In genomic region chr4:139256708-139257107, GRCm38 (mm10) we compare ENCODE assay signal across 25 mouse cellular contexts. TPM values are rescaled to one million over a fixed set of nuclear protein-coding genes. Genes with fewer than 3 reads are reported as not detected.
DNase-seq lines count a peak whose midpoint lies in the region; ATAC-seq and TF ChIP-seq lines count a peak whose summit lies in the region.
"Had no signal": no experiment of that assay in that cellular context is flagged by ENCODE, and none has a peak within 500 bp of the region (broad histone marks: within the 10 kb centered on the region; RNA-seq: fewer than 3 reads in every experiment).

No protein-coding gene starts in this region.

- no peak for TF ChIP-seq POLR2A in cerebellum, adult 2 months (IDR thresholded peaks at IDR 0.05; ENCODE audit: borderline replicate concordance, insufficient read depth, low read length)

- H3K4me2 ChIP-seq in lung, embryonic 15.5 days = peak overlapping the region; percentile 4; the same call in 1 of the 2 replicates
- no peak overlapping the region for H3K4me2 ChIP-seq in neural tube, embryonic 15.5 days
- H3K4me2 ChIP-seq: forebrain, embryonic 12.5 days; hindbrain, embryonic 15.5 days; liver, embryonic 15.5 days; midbrain, embryonic 12.5 days; stomach, embryonic 15.5 days had no signal

- 82% methylated on average over 8 of the region's 8 CpGs for WGBS in limb, embryonic 10.5 days
- 59% methylated on average over 8 of the region's 8 CpGs for WGBS in lung, embryonic 15.5 days
- WGBS in cerebellum, adult 2 months = 90% methylated on average over 8 of the region's 8 CpGs
- WGBS in neural tube, embryonic 15.5 days = 94% methylated on average over 8 of the region's 8 CpGs

- H3K36me3 ChIP-seq in limb, embryonic 10.5 days = peaks cover 63% of the 10 kb centered on the region
- H3K36me3 ChIP-seq in lung, embryonic 15.5 days = peaks cover 29% of the 10 kb centered on the region
- peaks cover 29% of the 10 kb centered on the region for H3K36me3 ChIP-seq in neural tube, embryonic 15.5 days

- H3K27me3 ChIP-seq in limb, embryonic 10.5 days (ENCODE audit: low read depth, poor library complexity, severe bottlenecking) = no peaks in the 10 kb centered on the region
- H3K27me3 ChIP-seq in lung, embryonic 15.5 days = no peaks in the 10 kb centered on the region
- H3K27me3 ChIP-seq in cerebellum, adult 2 months (ENCODE audit: control insufficient read depth, insufficient read depth, low read length) = no peaks in the 10 kb centered on the region
- no peaks in the 10 kb centered on the region for H3K27me3 ChIP-seq in neural tube, embryonic 15.5 days (replicated peaks)
- H3K27me3 ChIP-seq: forebrain, embryonic 12.5 days; hindbrain, embryonic 15.5 days; liver, embryonic 15.5 days; midbrain, embryonic 12.5 days; stomach, embryonic 15.5 days had no signal

- ATAC-seq in lung, embryonic 15.5 days (ENCODE audit: borderline replicate concordance, extremely low read depth, low FRiP score, low TSS enrichment) = peak; percentile 49; the same call in 1 of the 2 replicates
- ATAC-seq in neural tube, embryonic 15.5 days (ENCODE audit: low FRiP score) = no peak
- ATAC-seq: activated CD4-positive, CD25-positive, alpha-beta regulatory T cell, adult 4 months had no signal

- no peaks in the 10 kb centered on the region for H3K9me3 ChIP-seq in limb, embryonic 10.5 days (replicated peaks)
- H3K9me3 ChIP-seq in lung, embryonic 15.5 days = no peaks in the 10 kb centered on the region
- H3K9me3 ChIP-seq in neural tube, embryonic 15.5 days (replicated peaks) = no peaks in the 10 kb centered on the region
- H3K9me3 ChIP-seq: forebrain, embryonic 12.5 days; heart, embryonic 10.5 days; hindbrain, embryonic 15.5 days; liver, embryonic 15.5 days; midbrain, embryonic 12.5 days; stomach, embryonic 15.5 days had no signal

- TF ChIP-seq CTCF in gastrocnemius, adult 2 months (IDR thresholded peaks at IDR 0.05) = no peak
- TF ChIP-seq CTCF in cerebellum, adult 2 months (IDR thresholded peaks at IDR 0.05; ENCODE audit: borderline replicate concordance, insufficient read depth, low read depth, low read length) = no peak

- H3K27ac ChIP-seq in gastrocnemius, adult 2 months = peak overlapping the region; percentile 90
- H3K27ac ChIP-seq in limb, embryonic 10.5 days = peak overlapping the region; percentile 90; the same call in 1 of the 2 replicates
- H3K27ac ChIP-seq in lung, embryonic 15.5 days = peak overlapping the region; percentile 90
- H3K27ac ChIP-seq in cerebellum, adult 2 months (ENCODE audit: insufficient read depth, low read length) = no peak overlapping the region
- H3K27ac ChIP-seq in neural tube, embryonic 15.5 days (replicated peaks) = no peak overlapping the region
- H3K27ac ChIP-seq: forebrain, embryonic 12.5 days; heart, embryonic 10.5 days; hindbrain, embryonic 15.5 days; liver, embryonic 15.5 days; midbrain, embryonic 12.5 days; stomach, embryonic 15.5 days had no signal

- no peak overlapping the region for H3K4me3 ChIP-seq in gastrocnemius, adult 2 months
- no peak overlapping the region for H3K4me3 ChIP-seq in limb, embryonic 10.5 days
- no peak overlapping the region for H3K4me3 ChIP-seq in lung, embryonic 15.5 days
- H3K4me3 ChIP-seq in cerebellum, adult 2 months (replicated peaks; ENCODE audit: insufficient read depth, low read depth, low read length) = no peak overlapping the region
- no peak overlapping the region for H3K4me3 ChIP-seq in neural tube, embryonic 15.5 days (replicated peaks)
- H3K4me3 ChIP-seq: erythroblast, embryonic 14.5 days; forebrain, embryonic 12.5 days; heart, embryonic 10.5 days; hindbrain, embryonic 15.5 days; liver, embryonic 15.5 days; midbrain, embryonic 12.5 days; stomach, embryonic 15.5 days had no signal

- DNase-seq in gastrocnemius, adult 2 months = no peak
- DNase-seq in gastrocnemius, adult 8-10 months (ENCODE audit: low spot score in 2 of 2) = no peak
- DNase-seq in limb, embryonic 10.5 days (ENCODE audit: low spot score) = no peak
- no peak for DNase-seq in cerebellum, adult 2 months
- DNase-seq in left cerebral cortex, adult 11 months (ENCODE audit: low spot score) = no peak
- DNase-seq: adrenal gland, adult 8-10 months; cerebellum, adult 18-20 months; cerebellum, postnatal 36 days; embryo, embryonic 11 days; heart, postnatal 4 days; kidney, adult 8-10 months; kidney, postnatal 10 days; liver; retina, postnatal 1 day; thymus, postnatal 25 days had no signal

- H3K4me1 ChIP-seq in limb, embryonic 10.5 days = peaks cover 88% of the 10 kb centered on the region
- H3K4me1 ChIP-seq in lung, embryonic 15.5 days = peaks cover 49% of the 10 kb centered on the region
- peaks cover 15% of the 10 kb centered on the region for H3K4me1 ChIP-seq in cerebellum, adult 2 months (ENCODE audit: control insufficient read depth, insufficient read depth, low read length)
- peaks cover 11% of the 10 kb centered on the region for H3K4me1 ChIP-seq in neural tube, embryonic 15.5 days

- H3K9ac ChIP-seq in lung, embryonic 15.5 days = no peak overlapping the region
- H3K9ac ChIP-seq in neural tube, embryonic 15.5 days (replicated peaks) = no peak overlapping the region
- H3K9ac ChIP-seq: forebrain, embryonic 12.5 days; hindbrain, embryonic 15.5 days; liver, embryonic 15.5 days; midbrain, embryonic 12.5 days; stomach, embryonic 15.5 days had no signal

- intact Hi-C loops in gastrocnemius, adult 2 months (cut with DNase I) = no loop called here

RNA-seq across cellular contexts. Expression of gene Pqlc2, which starts 53.8 kb away (rescaled TPM):
- total RNA-seq in gastrocnemius, adult 2 months (2021) = 1 to 10 TPM; 4.9 to 7.2 TPM
- total RNA-seq in gastrocnemius, adult 8-10 months (2022) = 1 to 10 TPM; 5.1 to 8.3 (median 5.5) TPM
- 14.6 and 19.7 TPM in 2 replicates for polyA plus RNA-seq in limb, embryonic 10.5 days (2016; fragmentation: Nextera tagmentation; extraction: Ambion mirVana)
- 11.0 and 12.0 TPM in 2 replicates for polyA plus RNA-seq in lung, embryonic 15.5 days (2015; fragmentation: Nextera tagmentation; extraction: Ambion mirVana)
- 42.3 and 44.4 TPM in 2 replicates for polyA plus RNA-seq in cerebellum, adult 2 months (2012; rRNA removed)
- polyA plus RNA-seq in neural tube, embryonic 15.5 days (2015; fragmentation: Nextera tagmentation; extraction: Ambion mirVana) = 14.0 and 14.1 TPM in 2 replicates

RNA-seq across cellular contexts. Expression of gene Akr7a5, which starts 53.8 kb away (rescaled TPM):
- 10 to 100 TPM; 31.2 to 34.7 TPM for total RNA-seq in gastrocnemius, adult 2 months (2021)
- total RNA-seq in gastrocnemius, adult 8-10 months (2022) = 10 to 100 TPM; 35.8 to 37.3 (median 37.0) TPM
- polyA plus RNA-seq in limb, embryonic 10.5 days (2016; fragmentation: Nextera tagmentation; extraction: Ambion mirVana) = 115 and 133 TPM in 2 replicates
- 101 and 103 TPM in 2 replicates for polyA plus RNA-seq in lung, embryonic 15.5 days (2015; fragmentation: Nextera tagmentation; extraction: Ambion mirVana)
- polyA plus RNA-seq in cerebellum, adult 2 months (2012; rRNA removed) = 22.3 and 25.3 TPM in 2 replicates
- polyA plus RNA-seq in neural tube, embryonic 15.5 days (2015; fragmentation: Nextera tagmentation; extraction: Ambion mirVana) = 64.4 and 78.1 TPM in 2 replicates

Comparison
In these comparisons a context has a peak if more than half of its experiments do, and no peak if none do; other contexts are left out.
1. H3K27ac ChIP-seq: peak in gastrocnemius, adult 2 months (single experiment), limb, embryonic 10.5 days (single experiment) and lung, embryonic 15.5 days (single experiment); none in cerebellum, adult 2 months (single experiment) and neural tube, embryonic 15.5 days (single experiment).